Mouse (Mus musculus) embryo, embryonic 9.5 days (tissue): ENCODE data around the gene Apol8.
"Not testable (repeated sequence)": the region's sequence is repeated elsewhere in the genome, so short reads cannot be mapped to it uniquely, and the experiment has no call there.

ENCODE experiments used
- DNase-seq: peaks from one replicate; pipeline ENCODE4 v3.0.0-alpha.2; 2017; ENCODE audit errors: extremely low spot score

Gene Apol8

DNA sequence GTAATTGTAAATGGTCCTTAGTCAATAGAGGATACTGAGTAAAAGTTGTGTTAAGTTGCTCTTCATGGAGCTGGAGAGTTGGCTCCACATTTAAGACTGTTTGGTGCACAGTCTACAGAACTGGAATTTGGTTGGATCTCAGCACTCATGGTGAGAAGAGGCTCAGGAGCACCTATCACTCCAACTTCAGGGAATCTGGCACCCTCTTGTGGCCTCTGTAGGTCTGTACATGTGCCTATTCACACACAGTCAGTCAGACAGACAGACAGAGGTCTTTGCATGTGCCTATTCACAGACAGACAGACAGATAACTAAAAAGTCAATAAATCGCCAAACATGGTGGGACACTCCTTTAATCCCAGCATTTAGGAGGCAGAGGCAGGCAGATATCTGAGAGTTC is 6.3 kb downstream of the Apol8 start:
- no peak for DNase-seq

DNA sequence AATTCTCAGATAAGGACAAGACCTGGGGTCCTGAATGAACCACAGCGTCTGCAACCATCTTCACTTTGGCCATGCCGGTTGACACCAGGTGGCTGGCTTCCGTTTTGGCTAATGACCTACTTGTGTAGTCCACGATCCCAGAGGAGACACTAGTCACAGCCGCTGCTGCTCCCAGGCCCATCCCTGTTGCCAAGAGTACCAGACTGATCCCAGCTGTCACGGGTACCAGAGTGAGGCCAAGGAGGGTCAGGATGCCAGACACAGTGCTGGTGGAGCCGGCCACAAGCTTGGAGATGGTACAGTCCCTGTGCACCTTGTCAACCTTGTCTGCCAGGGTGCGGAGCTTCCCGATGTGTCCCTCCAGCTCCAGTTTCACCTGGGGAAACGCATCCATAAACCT is 7.1 kb downstream of the Apol8 start:
- DNase-seq = no peak

DNA sequence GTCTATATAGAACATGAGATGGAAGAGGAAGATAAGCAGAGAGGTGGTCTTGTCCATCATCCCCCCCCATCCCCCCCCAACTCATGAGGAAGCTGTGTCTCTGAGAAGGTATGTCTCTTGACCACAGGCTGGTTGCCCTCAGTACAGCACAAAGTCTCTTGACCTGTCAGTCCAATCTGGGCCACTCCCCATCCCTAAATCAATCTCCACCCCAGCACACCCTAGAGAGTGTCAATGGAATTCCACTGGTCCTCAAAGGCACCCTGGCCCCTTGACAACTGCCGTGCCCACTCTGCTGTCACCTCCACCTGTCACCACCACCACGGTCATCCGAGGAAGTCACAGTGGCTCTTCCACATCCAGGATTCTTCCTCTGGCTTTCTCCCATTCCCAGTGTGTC is 8.4 kb downstream of the Apol8 start:
- no peak for DNase-seq

DNA sequence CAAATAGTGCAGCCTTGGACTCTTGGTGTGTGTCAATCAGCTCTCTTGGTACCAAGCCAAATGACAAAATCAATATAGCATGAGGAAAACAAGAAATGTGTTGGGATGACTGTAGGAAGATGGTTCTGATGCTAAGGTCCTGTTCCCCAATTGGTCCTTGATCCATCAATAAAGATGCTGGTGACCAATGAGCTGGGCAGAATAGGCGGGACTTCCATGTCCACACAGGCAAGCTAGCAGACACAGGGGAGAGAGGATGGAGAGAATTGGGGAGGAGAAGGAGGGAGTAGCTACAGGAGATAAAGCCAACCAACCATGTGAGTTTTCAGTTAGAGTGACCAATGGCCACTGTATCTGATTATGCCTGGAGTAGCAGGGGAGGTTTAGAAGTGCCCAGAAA is 10.5 kb downstream of the Apol8 start:
- no peak for DNase-seq

DNA sequence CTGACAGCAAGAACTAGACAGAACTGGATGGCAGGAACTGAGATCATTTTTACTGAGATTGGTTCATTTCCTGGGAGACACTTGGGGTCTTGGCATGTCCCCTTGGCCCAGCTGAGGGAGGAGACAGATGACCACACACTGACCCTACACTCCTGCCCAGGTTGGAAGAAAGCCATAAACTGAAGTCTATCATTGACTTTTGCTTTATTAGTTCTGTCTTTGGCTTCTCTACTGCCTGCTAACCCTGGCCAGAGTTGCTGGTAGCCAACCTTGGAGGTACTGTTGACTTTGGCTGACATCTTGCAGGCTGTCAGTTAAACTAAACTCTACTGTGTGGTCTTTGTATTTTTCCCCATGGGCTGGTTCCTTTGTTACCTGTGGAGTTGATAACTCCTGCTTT is 11.7 kb downstream of the Apol8 start:
- no peak for DNase-seq

DNA sequence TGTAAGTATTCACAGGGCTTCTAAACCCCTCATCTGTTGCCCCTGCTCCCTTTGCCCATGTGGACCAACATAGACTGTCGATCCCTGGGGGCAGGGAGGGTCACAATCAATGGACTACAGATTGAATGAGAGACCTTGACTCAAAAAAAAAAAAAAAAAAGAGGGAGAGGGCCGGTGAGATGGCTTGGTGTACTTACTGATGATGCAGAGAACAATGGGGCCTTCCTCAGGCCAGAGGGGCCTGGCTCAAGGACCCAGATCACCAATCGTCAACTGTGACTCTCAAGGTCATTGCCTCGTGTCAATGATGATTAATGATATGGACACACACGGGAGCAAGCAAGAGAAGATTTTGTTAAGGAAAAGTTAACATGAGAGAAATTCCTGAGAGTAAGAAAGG is 12.2 kb downstream of the Apol8 start:
- no peak for DNase-seq

DNA sequence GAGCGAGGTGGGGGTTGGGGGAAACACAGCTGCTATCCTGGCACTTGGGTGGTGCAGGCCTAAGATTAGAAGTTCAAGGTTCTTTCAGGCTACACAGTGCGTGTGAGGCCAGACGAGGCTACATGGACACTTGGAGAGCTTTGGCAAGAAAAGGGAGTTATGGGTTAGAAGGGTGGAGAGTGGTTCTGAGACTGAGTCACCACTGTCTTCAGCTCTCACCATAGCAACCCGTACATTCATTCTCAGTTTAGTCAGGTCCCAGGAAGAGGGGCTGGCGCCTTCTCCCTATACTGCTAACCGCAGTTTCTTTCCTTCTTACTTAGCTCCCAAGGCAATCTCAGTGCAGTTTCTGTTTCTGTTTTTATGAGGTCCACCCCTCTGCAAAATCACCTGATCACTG is 15.2 kb downstream of the Apol8 start:
- DNase-seq = not testable (repeated sequence)

DNA sequence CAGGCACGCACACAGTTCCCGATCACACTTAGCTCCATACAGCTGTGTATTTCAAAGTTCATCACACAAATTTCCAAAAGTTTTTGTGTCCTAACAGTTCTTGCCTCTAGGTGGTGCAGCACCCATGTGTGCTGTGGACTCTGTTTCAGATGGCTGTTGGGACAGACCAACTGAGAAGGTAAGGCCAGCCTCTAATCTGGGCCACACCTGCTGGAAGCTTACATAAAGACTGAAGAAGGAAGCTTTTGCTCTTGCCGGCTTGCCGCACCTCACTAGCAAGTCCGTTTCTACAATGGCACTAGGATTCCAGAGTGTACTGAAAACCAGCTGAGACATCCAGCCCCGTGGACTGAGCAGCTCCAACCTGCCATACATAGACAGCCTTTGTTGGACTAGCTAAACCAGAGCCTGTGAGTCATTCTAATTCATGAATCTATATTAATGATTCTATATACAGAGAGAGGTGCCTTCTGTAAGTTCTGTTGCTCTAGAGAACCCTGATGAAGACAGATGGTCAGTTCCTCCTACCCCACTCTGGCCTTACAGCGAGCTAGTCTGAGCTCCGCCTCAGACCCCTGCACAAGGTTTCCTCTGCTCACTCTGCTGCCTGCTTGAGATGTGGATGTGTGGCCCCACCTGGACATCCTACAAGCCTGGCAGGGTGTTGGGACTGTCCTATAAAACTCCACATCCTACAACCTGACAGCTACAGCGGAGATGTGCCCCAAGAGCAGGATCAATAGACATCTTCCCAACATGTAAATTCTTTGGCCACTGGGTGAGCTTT is 16.1 kb downstream of the Apol8 start:
- DNase-seq = no peak

DNA sequence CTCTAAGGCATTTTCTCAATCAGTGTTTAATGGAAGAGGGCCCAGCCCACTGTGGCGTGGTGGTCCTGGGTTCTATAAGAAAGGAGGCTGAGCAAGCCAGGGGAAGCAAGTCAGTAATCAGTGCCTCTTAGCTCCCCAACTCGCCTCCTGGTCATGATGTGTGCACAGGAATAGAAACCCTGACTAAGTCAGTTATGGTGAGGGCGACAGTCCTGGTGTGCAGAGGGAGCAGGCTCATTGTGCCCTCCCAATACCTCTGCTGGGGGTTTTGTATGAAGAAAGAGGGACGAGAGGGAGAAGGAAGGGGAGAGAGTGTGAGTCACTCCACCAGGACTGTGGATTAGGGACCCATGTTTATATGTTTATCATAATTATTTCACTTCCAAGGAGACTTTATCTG is 22.9 kb downstream of the Apol8 start:
- DNase-seq = not testable (repeated sequence)

DNA sequence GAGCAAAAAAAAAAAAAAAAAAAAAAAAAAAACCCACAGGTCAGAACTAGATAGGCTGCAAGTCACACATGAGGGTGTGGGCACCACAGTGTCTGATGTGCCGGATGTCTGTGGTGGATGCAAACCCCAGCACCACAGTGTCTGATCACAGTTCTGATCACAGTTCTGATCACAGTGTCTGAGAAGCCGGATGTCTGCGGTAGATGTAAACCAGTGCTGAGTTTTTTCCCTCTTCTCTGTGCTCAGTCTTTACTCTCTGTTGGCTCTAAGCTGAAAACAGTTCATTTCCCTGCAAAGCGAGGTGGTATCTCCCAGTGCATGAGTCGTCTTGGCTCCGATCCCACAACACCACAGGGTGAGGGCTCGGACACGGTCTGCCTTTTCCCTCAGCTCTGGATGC is 23.4 kb downstream of the Apol8 start:
- not testable (repeated sequence) for DNase-seq

DNA sequence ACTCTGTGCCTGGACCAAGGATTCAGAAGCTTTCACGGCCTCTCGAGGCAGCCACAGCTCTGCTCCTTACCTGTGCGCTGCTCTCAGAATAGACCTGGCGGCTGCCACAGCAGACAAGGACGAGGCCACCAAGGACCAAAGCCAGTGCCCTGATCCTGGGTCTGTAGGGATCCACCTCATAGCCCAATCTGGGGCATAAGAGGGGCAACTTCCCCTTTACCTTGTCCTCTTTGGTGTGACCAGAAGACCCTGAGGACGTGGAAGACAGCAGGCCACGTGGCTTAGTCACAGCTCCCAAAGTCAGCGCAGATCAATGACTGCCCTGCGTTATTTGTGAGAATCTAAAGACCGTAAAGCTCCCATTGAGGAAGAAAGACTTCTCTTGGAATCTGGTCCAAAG is 24.0 kb downstream of the Apol8 start:
- DNase-seq = not testable (repeated sequence)

DNA sequence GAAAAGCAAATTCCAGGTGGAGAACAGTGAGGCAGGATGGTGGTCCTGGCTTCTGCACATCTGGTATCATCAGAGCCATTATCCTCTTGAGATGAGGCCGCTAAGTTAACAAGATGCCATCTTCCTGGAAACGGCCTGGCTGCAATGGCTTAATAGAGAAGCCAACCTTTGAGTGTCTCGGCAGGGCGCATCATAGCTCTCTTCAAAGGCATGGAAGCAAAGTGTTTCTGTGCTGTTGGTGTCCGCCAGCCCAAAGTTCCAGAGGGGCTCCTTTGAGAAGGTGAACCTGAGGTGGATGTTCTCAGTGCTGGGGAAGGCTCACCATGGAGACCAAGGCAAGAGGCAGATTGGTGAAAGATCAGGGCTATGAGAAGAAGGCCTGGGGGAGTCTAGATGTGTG is 25.2 kb downstream of the Apol8 start:
- no peak for DNase-seq

DNA sequence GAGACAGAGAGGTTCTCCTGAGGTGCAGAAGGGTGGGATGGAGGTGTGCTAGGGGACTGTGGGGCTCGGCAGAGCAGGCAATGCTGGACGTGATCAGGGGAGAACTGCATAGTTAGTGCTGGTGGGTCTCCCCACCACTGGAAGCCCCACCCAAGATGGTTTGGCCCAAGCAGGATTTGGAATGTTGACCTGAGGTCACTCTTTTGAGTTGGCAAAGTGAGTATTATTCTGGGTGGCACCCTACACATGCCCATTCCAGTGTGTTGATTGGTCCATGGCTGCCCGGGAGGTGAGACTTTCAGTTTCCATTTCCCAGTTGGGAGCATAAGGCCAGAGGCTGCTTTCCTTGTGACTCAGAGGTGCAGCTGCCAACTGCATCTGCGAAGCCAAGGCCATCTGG is 28.1 kb downstream of the Apol8 start, which contains the start of gene Apol9b:
Gene Apol9b (plus strand): TSS at position 301 of the 400 bp plus-strand sequence.
- DNase-seq = not testable (repeated sequence)

DNA sequence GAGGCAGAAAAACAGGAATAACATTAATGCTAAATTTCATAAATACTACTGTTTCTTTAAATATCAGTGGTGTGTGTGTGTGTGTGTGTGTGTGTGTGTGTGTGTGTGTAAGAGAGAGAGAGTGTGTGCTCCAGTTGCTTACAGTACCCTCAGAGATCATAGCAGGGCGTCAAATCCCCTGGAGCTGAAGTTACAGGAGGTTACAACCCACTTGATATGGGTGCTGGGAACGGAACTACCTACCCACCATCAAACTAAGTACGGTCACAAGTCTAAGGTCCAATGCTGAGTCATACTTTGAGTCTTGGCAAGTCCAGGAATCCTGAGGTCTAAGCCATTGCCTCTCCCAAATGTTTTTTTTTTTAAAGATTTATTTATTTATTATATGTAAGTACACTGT is 29.1 kb downstream of the Apol8 start:
- DNase-seq = not testable (repeated sequence)

DNA sequence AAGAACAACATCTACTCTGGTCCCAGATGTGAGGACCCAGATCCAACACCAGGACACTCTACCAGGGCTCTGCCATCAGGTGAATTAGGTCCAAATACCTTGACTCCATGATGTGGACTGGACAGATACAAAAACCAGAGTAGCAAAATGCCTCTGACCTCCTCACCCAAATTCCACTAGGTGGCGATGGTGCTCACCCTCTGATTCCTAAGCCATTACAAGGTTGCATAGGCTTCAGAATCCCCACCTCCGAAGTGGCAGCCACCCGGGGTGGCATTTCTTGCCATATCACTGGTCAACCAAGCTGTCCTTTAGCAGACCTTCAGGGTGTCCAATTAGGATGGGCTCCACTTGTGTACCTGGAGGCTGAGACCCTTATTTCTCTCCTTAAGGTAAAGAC is 29.7 kb downstream of the Apol8 start:
- not testable (repeated sequence) for DNase-seq

DNA sequence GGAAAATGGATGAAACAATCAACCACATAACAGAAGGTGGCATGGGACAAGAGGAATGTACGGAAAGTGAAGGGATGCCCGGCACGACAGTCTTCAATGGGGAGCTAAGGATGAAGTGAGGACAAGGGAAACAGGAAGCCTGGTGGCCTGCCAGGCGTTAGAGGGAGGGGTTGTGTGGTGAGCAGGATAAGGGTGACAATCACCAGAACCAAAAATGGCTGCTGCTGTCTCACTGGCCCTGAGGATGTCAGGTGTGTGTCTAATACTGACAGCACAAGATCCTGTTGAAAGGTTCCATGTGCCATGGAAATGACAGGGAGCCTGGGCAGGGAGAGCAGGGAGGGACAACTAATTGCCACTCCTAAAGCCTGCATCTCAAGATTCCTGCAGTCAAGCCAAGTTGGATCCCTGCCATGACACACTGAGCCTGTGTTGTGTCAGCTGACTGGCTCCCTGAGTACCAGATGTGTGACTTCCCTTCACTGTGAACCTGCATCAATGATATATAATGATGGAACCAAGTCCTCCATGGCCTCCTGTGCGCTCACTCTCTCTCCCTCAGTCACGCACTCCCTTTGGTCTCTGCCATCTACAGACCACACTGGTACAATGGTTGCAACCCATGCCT is 31.3 kb downstream of the Apol8 start:
- not testable (repeated sequence) for DNase-seq

DNA sequence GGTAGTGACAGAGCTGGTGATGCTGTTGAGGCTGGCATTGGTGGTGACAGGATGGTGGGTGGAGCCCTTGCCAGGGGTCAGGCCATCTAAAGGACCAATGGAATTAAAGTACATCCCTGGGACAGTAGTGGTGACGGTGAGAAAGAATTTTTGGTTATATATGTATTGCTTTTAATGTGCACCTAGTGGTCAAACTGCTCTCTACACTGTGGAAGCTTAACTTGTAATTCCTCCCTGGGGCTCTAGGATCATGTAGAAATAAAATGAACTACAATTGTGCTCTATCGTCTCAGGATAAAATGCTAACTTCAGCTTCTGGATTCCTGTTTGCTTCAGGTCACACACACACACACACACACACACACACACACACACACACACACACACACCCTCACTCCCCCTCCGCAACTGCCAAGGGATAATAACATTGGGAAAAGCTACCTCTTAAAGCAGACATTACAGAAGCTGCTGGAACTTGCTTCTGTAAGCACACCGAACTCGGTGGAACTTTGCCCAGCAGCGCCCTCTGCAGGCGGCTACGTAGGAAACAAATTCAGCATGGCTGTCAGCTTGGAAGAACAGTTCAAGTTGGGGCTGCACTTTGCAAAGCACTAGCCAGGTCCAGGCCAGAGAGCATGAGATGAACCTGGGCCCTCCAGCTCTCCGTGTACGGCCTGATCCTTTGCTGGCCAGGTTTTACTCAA is 32.4 kb downstream of the Apol8 start:
- not testable (repeated sequence) for DNase-seq

DNA sequence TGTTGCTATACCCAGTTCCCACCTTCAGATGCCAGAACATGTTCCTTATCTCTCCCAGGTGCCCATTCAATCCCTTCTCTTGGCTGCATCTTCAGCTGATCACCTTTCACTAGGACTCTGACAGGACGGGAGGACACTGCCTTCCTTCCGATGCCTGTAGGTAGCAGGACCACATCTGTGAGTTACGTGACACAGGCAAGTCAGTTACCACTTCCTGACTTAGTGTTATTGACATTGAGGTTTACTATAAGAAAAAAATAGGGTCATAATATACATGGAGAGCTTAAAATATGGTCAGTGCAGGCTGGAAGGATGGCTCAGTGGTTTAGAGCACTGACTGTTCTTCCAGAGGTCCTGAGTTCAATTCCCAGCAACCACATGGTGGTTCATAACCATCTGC is 35.3 kb downstream of the Apol8 start:
- not testable (repeated sequence) for DNase-seq

DNA sequence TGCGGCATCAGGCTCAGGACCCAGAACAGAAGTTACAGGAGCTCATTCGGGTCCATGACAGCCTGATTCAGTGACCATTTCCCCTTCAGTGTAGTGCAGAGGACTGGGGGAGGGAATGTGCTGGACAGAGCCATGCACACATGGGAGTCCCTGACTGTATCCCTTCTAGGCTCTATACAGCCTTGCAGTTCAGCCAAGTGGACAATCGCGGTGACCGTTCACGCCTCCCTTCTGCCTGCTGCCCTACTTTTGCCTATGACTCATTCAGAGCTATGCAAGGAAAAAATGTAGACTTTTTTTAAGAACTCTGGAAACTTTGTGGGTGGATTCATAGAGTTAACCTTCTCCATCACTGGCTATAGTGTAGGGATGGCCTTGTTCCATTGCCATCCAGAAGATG is 38.6 kb downstream of the Apol8 start:
- DNase-seq = not testable (repeated sequence)

DNA sequence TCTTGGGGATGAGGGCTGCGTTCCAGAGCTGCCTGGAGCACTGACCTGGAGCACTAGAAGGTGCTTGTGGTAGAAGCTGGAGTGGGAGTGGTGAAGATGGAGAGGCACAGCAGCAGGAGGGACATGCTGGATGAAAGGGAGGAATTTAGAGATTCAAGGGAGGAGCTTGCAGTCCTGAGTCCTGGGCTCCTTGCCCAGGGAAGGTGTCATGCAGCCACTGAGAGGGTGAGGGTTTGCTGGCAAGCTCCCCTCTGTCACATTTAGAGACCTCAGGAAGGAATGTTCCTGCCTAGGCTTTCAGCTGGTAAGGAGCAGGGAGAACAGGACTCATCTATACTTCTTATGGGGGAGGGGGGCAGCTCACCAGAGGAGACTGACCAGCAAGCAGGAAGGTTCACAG is 47.9 kb downstream of the Apol8 start:
- not testable (repeated sequence) for DNase-seq

DNA sequence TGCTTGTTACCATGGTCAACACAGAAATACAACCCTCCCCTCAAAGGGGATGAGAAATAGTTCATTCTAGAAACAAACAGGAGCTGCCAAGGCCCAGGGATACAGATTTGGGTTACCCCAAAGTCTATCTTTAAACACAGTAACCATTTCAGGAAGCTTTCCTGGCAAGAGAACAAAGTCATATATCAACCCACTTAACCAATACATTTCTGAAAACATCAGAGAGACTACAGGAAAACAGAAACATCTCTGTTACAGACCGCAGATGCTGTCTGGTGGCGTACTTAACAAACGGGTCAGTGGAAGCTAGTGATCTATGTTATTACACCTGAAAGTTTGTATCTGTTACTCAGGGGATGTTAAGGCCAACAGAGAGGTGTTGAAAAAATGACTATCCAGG is 51.5 kb downstream of the Apol8 start:
- DNase-seq = not testable (repeated sequence)

DNA sequence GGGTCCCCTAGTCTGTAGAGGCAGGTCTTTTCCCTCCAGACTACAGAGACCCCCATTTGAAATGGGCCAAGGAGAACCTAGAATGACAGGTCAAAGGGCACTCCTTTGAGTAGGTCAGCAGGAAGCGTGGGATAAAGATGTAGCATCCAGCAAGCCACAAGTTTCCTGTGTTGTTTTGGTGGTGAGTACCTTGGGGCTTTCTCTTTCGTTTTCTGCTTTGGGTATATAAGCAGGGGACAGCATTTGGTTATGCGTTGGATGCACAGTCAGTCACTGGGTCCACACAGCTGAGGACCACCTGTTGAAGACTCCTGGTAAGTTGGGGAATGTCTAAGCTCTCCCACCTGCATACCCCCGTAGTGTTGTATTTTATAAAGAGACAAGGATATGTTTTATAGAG is 58.1 kb downstream of the Apol8 start, which contains the start of gene Apol7e:
Gene Apol7e (plus strand): TSS at position 202 of the 400 bp plus-strand sequence.
- not testable (repeated sequence) for DNase-seq
